Mouse (Mus musculus): Measurements from ENCODE around the gene Cpz. TPM values are rescaled to one million over a fixed set of nuclear protein-coding genes. Genes with fewer than 3 reads are reported as not detected.

Cpz gene
- total and polyA plus RNA-seq, 3 experiments = 0.10 TPM; not detected in 2

- Histone ChIP-seq H3K4me3 (ENCODE audit: control insufficient read depth in 1 of 2, insufficient read depth in 1 of 2, low read depth in 2 of 2, low read length in 2 of 2) (no peak overlapping the region), H3K9me3 (replicated peaks; ENCODE audit: insufficient read depth, low read length) (no peaks in the 10 kb centered on the region), H3K36me3 (ENCODE audit: control insufficient read depth in 1 of 2, insufficient read depth in 2 of 2, low read length in 2 of 2) (no peaks in the 10 kb centered on the region), H3K27ac (ENCODE audit: control insufficient read depth, low read depth, low read length) (no peak overlapping the region), H3K27me3 (ENCODE audit: control insufficient read depth in 1 of 2, insufficient read depth in 2 of 2, low read length in 2 of 2) (no peaks in the 10 kb centered on the region), H3K79me2 (ENCODE audit: control insufficient read depth, insufficient read depth, low read length, poor library complexity) (no peaks in the 10 kb centered on the region), H3K9ac (ENCODE audit: control insufficient read depth, low read depth, low read length, poor library complexity, severe bottlenecking) (no peak overlapping the region), H3K4me1 (ENCODE audit: control insufficient read depth in 1 of 2, insufficient read depth in 2 of 2, low read length in 2 of 2) (no peaks in the 10 kb centered on the region)
- no peak for TF ChIP-seq KAT2A (conservative IDR thresholded peaks at IDR 0.05; ENCODE audit: low read depth, low read length)
- TF ChIP-seq TAL1 (IDR thresholded peaks at IDR 0.05; ENCODE audit: low read length) = no peak
- no peak for TF ChIP-seq EP300 (IDR thresholded peaks at IDR 0.05; ENCODE audit: low read depth in 1 of 2, low read length in 2 of 2)
- no peak for TF ChIP-seq NRF1 (IDR thresholded peaks at IDR 0.05; ENCODE audit: insufficient read depth, low read depth, low read length, poor library complexity, severe bottlenecking)
- TF ChIP-seq POLR2AphosphoS5 (IDR thresholded peaks at IDR 0.05; ENCODE audit: borderline replicate concordance, low read depth, low read length) = no peak
- TF ChIP-seq MAX (IDR thresholded peaks at IDR 0.05; ENCODE audit: low read length) = no peak
- TF ChIP-seq TCF12 (IDR thresholded peaks at IDR 0.05; ENCODE audit: low read depth, low read length) = no peak
- no peak for TF ChIP-seq ELF1 (IDR thresholded peaks at IDR 0.05; ENCODE audit: low read depth, low read length)
- no peak for TF ChIP-seq CHD1 (IDR thresholded peaks at IDR 0.05; ENCODE audit: low read depth, low read length)
- DNase-seq (ENCODE audit: low read depth, low spot score) = no peak
These were observed 31.7 kb downstream of the Cpz start for GRCm38 (mm10) chr5:35493770-35494169.

- H3K9me3 ChIP-seq (replicated peaks; ENCODE audit: insufficient read depth, low read length) = no peaks in the 10 kb centered on the region; the same call in 1 of the 2 replicates
- no peak overlapping the region for H3K9ac ChIP-seq (ENCODE audit: control insufficient read depth, low read depth, low read length, poor library complexity, severe bottlenecking)
- no peak for DNase-seq (ENCODE audit: low read depth, low spot score)
- no peak overlapping the region for H3K4me3 ChIP-seq (ENCODE audit: control insufficient read depth in 1 of 2, insufficient read depth in 1 of 2, low read depth in 2 of 2, low read length in 2 of 2)
- H3K4me1 ChIP-seq (ENCODE audit: control insufficient read depth in 1 of 2, insufficient read depth in 2 of 2, low read length in 2 of 2) = no peaks in the 10 kb centered on the region
- no peaks in the 10 kb centered on the region for H3K79me2 ChIP-seq (ENCODE audit: control insufficient read depth, insufficient read depth, low read length, poor library complexity)
- H3K27ac ChIP-seq (ENCODE audit: control insufficient read depth, low read depth, low read length) = no peak overlapping the region
- H3K36me3 ChIP-seq (ENCODE audit: control insufficient read depth in 1 of 2, insufficient read depth in 2 of 2, low read length in 2 of 2) = no peaks in the 10 kb centered on the region
- H3K27me3 ChIP-seq (ENCODE audit: control insufficient read depth in 1 of 2, insufficient read depth in 2 of 2, low read length in 2 of 2) = no peaks in the 10 kb centered on the region
- TF ChIP-seq MEF2A (IDR thresholded peaks at IDR 0.05; ENCODE audit: extremely low read depth, insufficient replicate concordance, low read depth, low read length, poor library complexity, severe bottlenecking) (no peak), ETS1 (IDR thresholded peaks at IDR 0.05; ENCODE audit: low read depth, low read length) (no peak), NRF1 (IDR thresholded peaks at IDR 0.05; ENCODE audit: insufficient read depth, low read depth, low read length, poor library complexity, severe bottlenecking) (no peak), BHLHE40 (IDR thresholded peaks at IDR 0.05; ENCODE audit: borderline replicate concordance, low read depth, low read length) (no peak), CTCF (IDR thresholded peaks at IDR 0.05 in 2 of 3, conservative IDR thresholded peaks at IDR 0.05 in 1 of 3; ENCODE audit: control insufficient read depth in 1 of 3, insufficient read depth in 1 of 3, low read depth in 2 of 3, low read length in 3 of 3, poor library complexity in 1 of 3, severe bottlenecking in 1 of 3) (no peak), JUND (IDR thresholded peaks at IDR 0.05; ENCODE audit: low read depth, low read length) (no peak), ZKSCAN1 (IDR thresholded peaks at IDR 0.05; ENCODE audit: low read depth, low read length) (no peak), GATA1 (IDR thresholded peaks at IDR 0.05; ENCODE audit: low read depth, low read length) (no peak), POLR2AphosphoS5 (IDR thresholded peaks at IDR 0.05; ENCODE audit: borderline replicate concordance, low read depth, low read length) (no peak), MXI1 (IDR thresholded peaks at IDR 0.05; ENCODE audit: low read depth, low read length) (no peak), GABPA (IDR thresholded peaks at IDR 0.05; ENCODE audit: low read depth, low read length) (no peak), SMC3 (IDR thresholded peaks at IDR 0.05; ENCODE audit: low read depth, low read length) (no peak), NELFE (IDR thresholded peaks at IDR 0.05; ENCODE audit: low read depth, low read length) (no peak)
These were observed 46.0 kb downstream of the Cpz start for GRCm38 (mm10) chr5:35479521-35479920.

All from MEL (cell line).